Mouse (Mus musculus): Measurements from ENCODE around the gene Rnf19b.

Gene Rnf19b

GRCm38 (mm10) chr4:129034224-129034623 is 23.8 kb upstream of the Rnf19b start:
- peak; percentile 45 for DNase-seq (ENCODE audit: low read depth, low spot score)

DNA sequence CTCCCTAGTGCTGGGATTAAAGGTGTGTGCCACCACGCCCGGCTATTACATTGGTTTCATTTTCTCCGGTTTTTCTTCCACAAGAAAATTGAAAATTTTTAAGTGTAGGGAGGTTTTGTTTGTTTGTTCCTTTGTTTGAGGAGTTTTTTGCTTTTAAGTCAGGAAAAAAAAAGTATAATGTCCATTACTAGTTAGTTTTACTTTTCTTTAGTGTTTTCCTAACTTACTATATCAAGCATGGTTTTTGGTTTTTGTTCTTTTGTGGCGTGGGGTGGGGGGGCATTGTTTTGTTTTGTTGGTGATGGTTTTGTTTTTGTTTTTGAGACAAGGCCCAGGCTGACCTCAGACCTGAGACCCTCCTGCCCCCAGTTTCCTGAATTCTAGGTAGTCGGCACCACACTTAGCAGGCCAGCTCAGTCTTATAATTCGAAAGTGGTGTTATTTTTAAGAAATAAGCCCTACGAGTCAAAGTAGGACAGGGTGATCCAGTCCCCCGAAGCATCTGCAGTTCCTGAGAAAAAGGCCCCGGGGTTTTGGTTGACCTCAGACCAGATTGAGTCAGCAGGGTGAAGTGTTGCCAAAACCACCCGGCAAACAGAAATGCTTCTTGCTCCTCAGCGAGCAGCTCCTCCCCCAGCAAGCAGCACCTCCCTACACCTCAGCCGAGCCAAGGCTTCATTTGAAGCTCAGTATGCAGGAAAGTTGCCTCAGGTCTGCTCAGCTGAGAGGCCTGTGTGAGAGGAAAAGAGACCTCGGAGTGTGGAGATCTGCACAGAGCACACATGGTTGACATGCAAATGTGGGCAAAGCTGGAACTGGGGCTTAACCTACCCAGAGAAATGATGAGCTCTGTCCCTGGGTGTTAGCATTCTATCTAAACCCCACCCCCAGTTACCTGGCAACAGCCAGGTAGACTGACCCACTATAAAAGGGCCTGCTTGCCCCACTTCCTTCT is 23.1 kb upstream of the Rnf19b start:
- peak; percentile 91 for DNase-seq (ENCODE audit: low read depth, low spot score)

DNA sequence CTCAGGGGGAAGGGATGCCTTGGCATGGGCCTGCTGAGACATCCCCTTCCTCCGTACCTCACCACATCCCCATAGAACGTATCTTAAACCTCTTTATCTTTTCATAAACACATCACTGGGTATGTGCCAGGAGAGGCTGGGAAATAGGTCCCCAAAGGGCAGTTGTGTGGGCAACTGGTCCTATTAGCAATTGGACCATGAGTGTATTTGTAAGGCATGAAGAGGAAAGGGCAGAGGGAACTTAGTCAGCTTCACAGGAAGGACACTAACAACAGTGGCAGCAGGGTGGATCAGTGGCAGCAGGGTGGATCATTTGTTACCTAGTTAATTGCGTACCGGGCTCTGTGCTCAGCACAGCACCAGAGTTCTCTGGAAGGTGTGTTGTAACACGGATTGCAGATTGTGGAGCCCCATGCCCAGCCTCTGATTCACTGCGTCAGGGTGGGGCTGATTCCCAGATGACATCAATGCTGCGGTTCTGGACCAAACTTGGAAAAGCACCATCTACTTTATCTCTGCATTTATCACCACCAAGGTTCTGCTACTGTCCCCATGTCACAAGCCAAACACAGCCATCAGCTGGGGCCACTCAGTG is 22.1 kb upstream of the Rnf19b start:
- peak; percentile 39 for DNase-seq (ENCODE audit: low read depth, low spot score)

- DNase-seq (ENCODE audit: low read depth, low spot score) = peak; percentile 52
Observed at GRCm38 (mm10) chr4:129047721-129048421, 10.2 kb upstream of the Rnf19b start.

- peak; percentile 57 for DNase-seq (ENCODE audit: low read depth, low spot score)
Observed at GRCm38 (mm10) chr4:129048501-129049305, 9.4 kb upstream of the Rnf19b start.

GRCm38 (mm10) chr4:129049306-129050011 is 8.6 kb upstream of the Rnf19b start:
- peak; percentile 54 for DNase-seq (ENCODE audit: low read depth, low spot score)

- no peak for DNase-seq (ENCODE audit: low read depth, low spot score)
Observed at GRCm38 (mm10) chr4:129050365-129050764, 7.7 kb upstream of the Rnf19b start.

- DNase-seq (ENCODE audit: low read depth, low spot score) = no peak
Observed at GRCm38 (mm10) chr4:129050901-129051417, 7.1 kb upstream of the Rnf19b start.

DNA sequence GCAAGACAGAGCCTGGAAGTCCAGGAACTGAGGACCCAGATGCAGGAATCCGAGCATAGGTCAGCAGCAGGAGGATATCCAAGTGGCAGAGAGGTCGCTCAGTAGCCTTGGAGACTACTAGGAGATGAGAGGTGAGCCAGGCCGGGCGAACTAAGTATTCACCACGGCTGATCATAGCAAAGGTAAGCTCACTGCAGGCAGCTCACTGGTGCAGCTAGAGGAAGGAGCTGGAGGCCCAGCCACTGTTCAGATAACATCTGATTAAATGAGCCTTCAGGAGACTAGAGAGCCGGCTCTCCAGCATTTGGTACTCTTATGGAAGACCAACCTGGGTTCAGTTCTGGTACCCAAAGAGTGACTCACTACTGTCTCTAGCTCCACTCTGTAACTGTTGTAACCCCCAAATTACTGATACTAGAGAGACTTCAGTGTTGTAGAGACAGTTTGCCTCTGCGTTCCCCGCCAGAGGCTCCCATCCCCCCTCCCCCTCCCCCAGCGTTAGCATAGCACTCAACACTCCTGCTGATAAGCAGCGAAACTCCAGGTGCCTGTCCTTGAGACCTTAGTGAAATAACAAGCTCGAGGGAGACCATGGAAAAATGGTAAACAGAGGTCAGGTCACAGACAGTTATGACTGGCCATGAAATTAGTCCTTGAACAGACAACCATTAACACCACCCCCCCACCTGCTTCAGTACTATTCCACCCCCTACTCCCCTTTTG is 6.4 kb upstream of the Rnf19b start:
- DNase-seq (ENCODE audit: low read depth, low spot score) = no peak

DNA sequence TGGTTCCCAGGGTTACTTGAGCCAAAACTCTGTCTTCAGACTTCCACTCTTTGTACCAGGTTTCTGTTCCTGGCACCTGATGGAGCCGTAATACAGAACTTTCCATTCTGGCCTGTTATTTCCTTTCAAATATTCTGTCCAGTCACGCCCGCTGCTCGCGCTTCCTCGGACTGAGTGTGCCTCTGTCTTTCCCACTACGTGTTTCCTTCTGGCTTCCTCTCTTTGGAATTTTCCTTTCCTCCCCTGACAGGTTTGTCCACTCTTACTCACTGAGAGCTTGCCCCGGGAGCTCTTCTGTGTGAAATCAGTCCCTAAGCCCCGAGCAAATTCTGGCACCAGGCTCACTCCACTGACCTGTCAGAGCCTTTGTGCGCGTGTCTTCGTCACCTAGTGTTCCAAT is 3.3 kb upstream of the Rnf19b start:
- DNase-seq (ENCODE audit: low read depth, low spot score) = no peak

DNA sequence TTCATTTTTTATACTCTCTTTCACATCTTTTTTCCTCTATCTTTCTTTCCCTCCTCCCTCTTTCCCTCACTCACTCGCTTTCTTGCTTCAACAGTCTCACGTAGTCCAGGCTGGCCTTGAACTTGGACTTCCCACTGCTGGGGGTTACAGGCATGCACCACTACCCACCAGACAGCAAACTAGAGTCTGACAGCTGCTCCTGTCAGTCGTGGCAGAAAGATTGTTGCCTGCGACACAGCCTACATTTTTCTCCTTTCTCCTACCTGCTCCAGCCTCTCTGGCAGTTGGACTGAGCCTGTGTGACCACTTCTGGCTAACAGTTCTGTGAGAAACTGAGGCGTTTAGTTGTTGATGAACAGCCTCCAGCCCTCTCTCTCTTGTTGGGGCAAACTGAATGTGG is 2.5 kb upstream of the Rnf19b start:
- no peak for DNase-seq (ENCODE audit: low read depth, low spot score)

DNA sequence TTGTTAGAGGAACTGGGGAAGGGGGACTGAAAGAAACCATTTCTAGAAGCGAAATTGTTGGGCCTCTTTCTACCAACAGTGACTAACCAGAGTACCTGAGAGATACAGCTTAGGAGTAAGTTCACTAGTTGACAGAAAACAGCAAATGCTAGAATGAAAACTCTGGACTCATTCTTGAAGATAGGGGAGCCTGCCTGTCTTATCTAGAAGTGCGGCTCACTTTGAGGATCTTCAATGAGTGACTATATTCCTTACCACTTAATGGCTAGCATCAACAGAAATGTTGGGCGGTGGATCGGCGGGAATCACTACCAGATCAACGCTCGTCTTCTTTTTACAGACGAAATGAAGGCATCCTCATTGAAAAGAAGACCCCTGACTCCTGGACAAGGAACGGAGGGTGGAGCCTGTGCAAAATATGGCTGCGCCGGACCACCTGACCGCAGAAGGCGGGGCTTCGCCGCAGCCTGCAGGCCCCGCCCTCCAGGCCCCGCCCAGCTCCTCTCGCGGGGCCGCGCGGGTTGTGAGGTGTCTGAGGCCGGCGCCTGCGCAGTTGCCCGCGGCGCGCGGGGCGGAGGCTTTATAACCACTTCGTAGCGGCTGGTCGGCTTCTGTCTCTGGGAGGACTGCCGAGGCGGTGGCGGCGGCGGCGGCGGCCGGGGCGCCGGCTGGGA is 401 bp upstream of the Rnf19b start:
- peak; percentile 96 for DNase-seq (ENCODE audit: low read depth, low spot score)

- DNase-seq (ENCODE audit: low read depth, low spot score) = peak; percentile 68
Observed at GRCm38 (mm10) chr4:129059125-129059551, 1.1 kb downstream of the Rnf19b start.

- peak; percentile 76 for DNase-seq (ENCODE audit: low read depth, low spot score)
Observed at GRCm38 (mm10) chr4:129059922-129060321, 1.9 kb downstream of the Rnf19b start.

- no peak for DNase-seq (ENCODE audit: low read depth, low spot score)
Observed at GRCm38 (mm10) chr4:129061486-129061885, 3.4 kb downstream of the Rnf19b start.

DNA sequence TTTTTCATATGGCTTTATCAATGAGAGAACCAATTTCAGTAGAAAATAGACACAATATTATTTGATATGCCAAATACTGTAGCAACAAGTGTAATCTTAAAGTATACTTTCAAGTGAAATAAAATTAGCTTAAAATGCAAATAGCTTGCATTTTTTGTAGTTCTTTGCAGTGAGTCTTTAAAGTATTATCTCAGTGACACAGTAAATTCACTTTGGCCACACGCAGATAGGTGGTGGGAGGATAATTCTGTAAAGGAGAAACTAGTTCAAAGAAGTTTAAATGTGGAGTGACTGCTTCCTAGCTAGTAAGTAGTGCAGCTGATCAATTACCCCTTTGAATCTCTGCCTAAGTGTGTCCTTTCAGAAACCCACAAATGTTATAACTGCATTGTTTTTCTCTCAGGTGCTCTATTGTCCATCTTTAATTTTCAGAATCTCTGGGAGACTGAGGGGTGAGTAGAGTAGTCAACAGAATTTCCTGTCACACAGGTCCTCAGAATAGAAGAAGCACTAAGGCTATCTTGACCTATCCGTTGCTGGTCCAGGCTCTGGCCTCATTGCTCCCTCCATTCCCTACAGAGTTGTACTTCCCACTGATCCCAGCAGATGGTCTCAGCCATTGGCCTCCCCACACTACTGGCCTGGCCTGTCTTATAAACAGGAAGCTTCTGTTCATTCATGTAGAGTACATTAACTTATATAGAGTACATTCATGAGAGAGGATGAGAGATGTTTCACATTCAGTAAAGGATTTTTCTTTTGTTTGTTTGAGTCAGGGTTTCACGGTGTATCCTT is 4.4 kb downstream of the Rnf19b start:
- no peak for DNase-seq (ENCODE audit: low read depth, low spot score)

- DNase-seq (ENCODE audit: low read depth, low spot score) = no peak
Observed at GRCm38 (mm10) chr4:129065688-129066236, 7.7 kb downstream of the Rnf19b start.

All from CD4-positive helper T cell, adult 2 months (primary cell).